Mouse (Mus musculus) small intestine, adult 2 months (tissue): ENCODE measurements at regions not wholly inside any gene's neighbourhood (a gene's known extent, or its start where the extent isn't known, plus 50 kb on each side); places are given as distances from the start of the nearest gene placed in this dataset.

ENCODE experiments used
- H3K27ac ChIP-seq: fragments of 200-500 bp; 2 replicates; pipeline ENCODE4 v1.5.1; 2012; ENCODE audit warnings: low read depth, low read length, control low read depth, inconsistent platforms; ENCODE audit not compliant: insufficient read depth
- H3K27me3 ChIP-seq: fragments of 200-500 bp; 2 replicates; pipeline ENCODE4 v1.6.1; 2012; ENCODE audit warnings: mild to moderate bottlenecking, moderate library complexity, low read length, inconsistent platforms; ENCODE audit not compliant: control insufficient read depth, insufficient read depth
- H3K36me3 ChIP-seq: fragments of 200-500 bp; 2 replicates; pipeline ENCODE4 v1.6.1; 2012; ENCODE audit warnings: mild to moderate bottlenecking, low read length, control low read depth, inconsistent platforms; ENCODE audit not compliant: control insufficient read depth, insufficient read depth
- H3K4me1 ChIP-seq: fragments of 200-500 bp; 2 replicates; pipeline ENCODE4 v1.6.1; 2012; ENCODE audit warnings: low read length, inconsistent platforms, mixed read lengths; ENCODE audit not compliant: control insufficient read depth, insufficient read depth, insufficient read length
- H3K4me3 ChIP-seq: fragments of 200-500 bp; 2 replicates; pipeline ENCODE4 v1.5.1; 2012; ENCODE audit warnings: low read depth, mild to moderate bottlenecking, control low read depth, inconsistent platforms, low read length, moderate library complexity
- CTCF ChIP-seq: fragments of 200-500 bp; IDR thresholded peaks from 2 replicates; pipeline ENCODE4 v1.5.1; 2012; ENCODE audit warnings: low read depth, mild to moderate bottlenecking, control low read depth, inconsistent platforms, low read length, moderate library complexity, mixed read lengths; ENCODE audit not compliant: insufficient replicate concordance, insufficient read length; ENCODE audit errors: extremely low read depth
- POLR2A ChIP-seq: fragments of 200-500 bp; IDR thresholded peaks from 2 replicates; pipeline ENCODE4 v1.6.1; 2012; ENCODE audit warnings: low read depth, mild to moderate bottlenecking, control low read depth, inconsistent platforms, low read length, moderate library complexity
- WGBS: fragments of 180-500 bp; shearing (Covaris S2); methylation state at CpG from one replicate; pipeline ENCODE4 v1.1.7; 2018; 5-methylcytosine and 5-hydroxymethylcytosine counted together

GRCm38 (mm10) chr8:127957571-127957970, 400.8 kb upstream of the Nrp1 start:
- Histone ChIP-seq H3K36me3 (no peaks in the 10 kb centered on the region), H3K27me3 (no peaks in the 10 kb centered on the region), H3K4me1 (no peaks in the 10 kb centered on the region), H3K4me3 (no peak overlapping the region), H3K27ac (no peak overlapping the region)
- 35% methylated on average over 1 of the region's 1 CpGs for WGBS
- TF ChIP-seq CTCF = no peak
- TF ChIP-seq POLR2A = no peak

- Histone ChIP-seq H3K4me3 (no peak overlapping the region), H3K36me3 (no peaks in the 10 kb centered on the region), H3K4me1 (no peaks in the 10 kb centered on the region; the same call in 1 of the 2 replicates), H3K27me3 (no peaks in the 10 kb centered on the region), H3K27ac (no peak overlapping the region)
- 83% methylated on average over 12 of the region's 12 CpGs for WGBS
- TF ChIP-seq CTCF (no peak), POLR2A (no peak)
Measured at GRCm38 (mm10) chr8:127958351-127959044, 399.9 kb upstream of the Nrp1 start.

- Histone ChIP-seq H3K4me3 (no peak overlapping the region), H3K27ac (no peak overlapping the region), H3K4me1 (peaks cover 6% of the 10 kb centered on the region; the same call in 1 of the 2 replicates), H3K27me3 (no peaks in the 10 kb centered on the region), H3K36me3 (no peaks in the 10 kb centered on the region)
- 56% methylated on average over 1 of the region's 1 CpGs for WGBS
- TF ChIP-seq POLR2A (no peak), CTCF (no peak)
Measured at GRCm38 (mm10) chr8:127962862-127963261, 395.5 kb upstream of the Nrp1 start.

- TF ChIP-seq POLR2A = no peak
- TF ChIP-seq CTCF = no peak
- H3K4me1 ChIP-seq = peaks cover 6% of the 10 kb centered on the region; the same call in 1 of the 2 replicates
- no peak overlapping the region for H3K4me3 ChIP-seq
- H3K27ac ChIP-seq = no peak overlapping the region
- WGBS = 37% methylated on average over 6 of the region's 6 CpGs
- H3K36me3 ChIP-seq = no peaks in the 10 kb centered on the region
- no peaks in the 10 kb centered on the region for H3K27me3 ChIP-seq
Measured at GRCm38 (mm10) chr8:127963625-127964024, 394.8 kb upstream of the Nrp1 start.

- Histone ChIP-seq H3K27ac (no peak overlapping the region), H3K27me3 (no peaks in the 10 kb centered on the region), H3K4me1 (peaks cover 6% of the 10 kb centered on the region; the same call in 1 of the 2 replicates), H3K36me3 (no peaks in the 10 kb centered on the region), H3K4me3 (no peak overlapping the region)
- TF ChIP-seq CTCF (no peak), POLR2A (no peak)
Measured at GRCm38 (mm10) chr8:127964801-127965200, 393.6 kb upstream of the Nrp1 start.

GRCm38 (mm10) chr8:127965341-127965740, 393.1 kb upstream of the Nrp1 start:
- Histone ChIP-seq H3K27ac (no peak overlapping the region), H3K4me3 (no peak overlapping the region), H3K4me1 (peaks cover 6% of the 10 kb centered on the region; the same call in 1 of the 2 replicates), H3K36me3 (no peaks in the 10 kb centered on the region), H3K27me3 (no peaks in the 10 kb centered on the region)
- 91% methylated on average over 2 of the region's 2 CpGs for WGBS
- TF ChIP-seq POLR2A = no peak
- TF ChIP-seq CTCF = no peak

GRCm38 (mm10) chr8:127968026-127968425, 390.4 kb upstream of the Nrp1 start:
- H3K4me3 ChIP-seq = no peak overlapping the region
- WGBS = 81% methylated on average over 2 of the region's 2 CpGs

GRCm38 (mm10) chr8:127973194-127973593, 385.2 kb upstream of the Nrp1 start:
- no peaks in the 10 kb centered on the region for H3K4me1 ChIP-seq
- no peaks in the 10 kb centered on the region for H3K27me3 ChIP-seq
- no peaks in the 10 kb centered on the region for H3K36me3 ChIP-seq
- TF ChIP-seq POLR2A = no peak
- no peak for TF ChIP-seq CTCF
- no peak overlapping the region for H3K27ac ChIP-seq
- WGBS = 88% methylated on average over 2 of the region's 2 CpGs
- no peak overlapping the region for H3K4me3 ChIP-seq

More at GRCm38 (mm10) chr8:127968026-127968425, 390.4 kb upstream of the Nrp1 start:
- Histone ChIP-seq H3K27ac (no peak overlapping the region), H3K4me1 (peaks cover 6% of the 10 kb centered on the region; the same call in 1 of the 2 replicates), H3K27me3 (no peaks in the 10 kb centered on the region), H3K36me3 (no peaks in the 10 kb centered on the region)
- TF ChIP-seq CTCF = no peak
